Mouse (Mus musculus) ZHBTc4 (cell line): ENCODE results near the gene Ncoa7.
"Not testable (repeated sequence)": the region's sequence is repeated elsewhere in the genome, so short reads cannot be mapped to it uniquely, and the experiment has no call there.

ENCODE experiments used
- DNase-seq: peaks from one replicate; pipeline ENCODE4 v3.0.0-alpha.2; 2011; ENCODE audit warnings: low read depth, low spot score

Gene Ncoa7

DNA sequence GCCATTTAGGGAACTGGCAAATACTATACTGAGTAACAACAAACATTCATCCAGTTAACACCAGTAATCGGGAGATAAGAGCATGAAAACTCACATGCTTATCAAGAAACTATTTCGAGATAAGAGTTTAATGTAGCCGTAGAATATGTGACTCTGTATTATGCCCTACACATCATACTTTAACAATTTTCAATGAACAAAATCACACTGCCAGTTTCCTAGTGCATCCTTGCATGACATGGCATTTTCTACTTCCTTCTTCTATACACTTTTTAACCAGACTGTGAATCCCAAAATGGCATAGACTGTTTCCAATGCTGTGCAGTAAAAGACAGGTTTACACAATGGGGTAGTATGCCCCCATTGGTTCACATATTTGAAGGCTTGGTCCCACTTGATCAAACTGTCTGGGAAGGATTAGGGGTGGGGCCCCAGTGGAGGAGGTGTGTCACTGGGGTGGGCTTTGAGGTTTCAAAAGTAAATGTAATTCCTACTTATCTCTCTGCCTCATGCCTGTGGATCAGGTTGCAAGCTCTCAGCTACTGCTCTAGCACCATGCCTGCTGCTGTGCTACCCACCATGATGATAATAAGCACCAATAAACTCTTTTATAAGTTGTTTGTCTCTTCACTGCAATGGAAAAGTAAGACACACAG is 15.3 kb downstream of the Ncoa7 start:
- no peak for DNase-seq

- peak; percentile 7 for DNase-seq
Measured at GRCm38 (mm10) chr10:30786103-30786754, 16.9 kb downstream of the Ncoa7 start.

DNA sequence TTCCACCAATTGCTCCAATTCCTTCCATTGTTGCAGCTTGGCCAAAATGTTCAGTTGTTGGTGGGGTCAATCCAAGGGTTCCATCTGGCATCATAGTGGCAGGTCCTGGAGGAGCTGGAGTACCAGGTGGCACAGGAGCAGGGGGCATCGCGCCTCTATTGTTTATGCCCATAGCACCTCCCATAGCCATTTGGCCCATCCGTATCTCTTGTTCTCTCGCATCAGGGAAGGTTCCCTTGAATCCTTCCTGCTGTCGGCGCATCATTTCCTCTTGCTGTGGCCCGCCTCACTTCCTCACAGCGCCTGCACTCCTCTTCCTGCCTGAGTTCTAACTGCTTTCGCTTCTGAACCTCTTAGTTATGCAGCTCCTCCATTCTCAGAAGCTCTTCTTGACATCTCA is 22.2 kb downstream of the Ncoa7 start:
- not testable (repeated sequence) for DNase-seq

GRCm38 (mm10) chr10:30778240-30778639 is 24.9 kb downstream of the Ncoa7 start:
- no peak for DNase-seq

DNA sequence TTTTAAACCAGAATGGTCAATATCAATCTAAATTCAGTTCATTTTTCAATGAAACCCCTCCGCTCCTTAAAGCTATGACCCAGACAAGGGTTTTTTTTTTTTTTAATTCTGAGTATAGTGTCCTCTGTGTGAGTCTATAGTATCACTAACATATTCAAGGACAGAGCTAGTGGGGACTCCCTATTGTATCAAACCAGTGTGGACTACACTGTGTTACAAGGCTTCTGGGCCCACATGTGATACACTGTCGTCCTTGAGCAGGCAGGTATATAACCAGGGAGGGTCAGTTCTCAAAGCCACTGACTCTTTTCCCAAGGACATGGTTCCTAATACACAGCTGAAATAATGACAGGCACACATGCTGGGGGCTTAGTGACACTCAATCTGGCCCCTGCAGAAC is 27.1 kb downstream of the Ncoa7 start:
- DNase-seq = no peak

DNA sequence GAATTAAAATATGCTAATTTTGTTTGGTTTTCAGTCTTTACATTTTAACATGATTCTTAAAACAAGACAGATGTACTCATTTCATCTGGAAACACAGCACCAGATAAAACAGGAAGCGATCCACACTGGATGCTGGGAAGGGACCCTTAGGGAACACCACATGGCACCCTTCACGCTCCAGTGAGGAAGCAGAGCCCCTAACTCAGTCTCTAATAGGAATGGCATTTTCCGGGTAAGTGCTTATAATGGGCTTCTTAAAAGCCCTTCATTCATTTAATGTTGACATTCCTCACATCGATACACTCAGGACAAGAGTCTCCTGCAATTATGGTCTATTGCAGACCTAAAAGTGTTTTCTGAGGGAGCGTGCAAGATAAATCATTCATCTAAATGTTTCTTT is 27.6 kb downstream of the Ncoa7 start:
- no peak for DNase-seq

DNA sequence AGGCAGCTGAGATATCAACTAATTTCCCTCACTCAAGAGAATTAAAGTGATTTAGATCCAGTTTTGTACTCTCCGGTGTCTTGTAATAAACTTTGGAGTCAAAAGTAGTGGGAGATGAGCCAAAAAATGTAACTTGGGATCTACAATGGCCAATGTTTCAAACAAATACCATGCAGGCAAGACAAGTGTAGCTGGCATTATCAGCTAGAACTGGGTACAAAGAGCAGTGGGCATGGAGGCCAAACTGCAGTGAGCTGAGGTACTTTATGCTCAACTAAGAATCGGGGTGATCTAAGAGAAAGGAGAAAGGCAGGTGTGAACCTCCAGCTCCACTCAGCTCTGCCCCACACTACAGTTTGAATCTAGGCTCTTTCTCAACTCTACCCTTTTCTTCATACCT is 28.7 kb downstream of the Ncoa7 start:
- DNase-seq = no peak

- peak; percentile 74 for DNase-seq
Measured at GRCm38 (mm10) chr10:30773181-30773580, 29.9 kb downstream of the Ncoa7 start.

DNA sequence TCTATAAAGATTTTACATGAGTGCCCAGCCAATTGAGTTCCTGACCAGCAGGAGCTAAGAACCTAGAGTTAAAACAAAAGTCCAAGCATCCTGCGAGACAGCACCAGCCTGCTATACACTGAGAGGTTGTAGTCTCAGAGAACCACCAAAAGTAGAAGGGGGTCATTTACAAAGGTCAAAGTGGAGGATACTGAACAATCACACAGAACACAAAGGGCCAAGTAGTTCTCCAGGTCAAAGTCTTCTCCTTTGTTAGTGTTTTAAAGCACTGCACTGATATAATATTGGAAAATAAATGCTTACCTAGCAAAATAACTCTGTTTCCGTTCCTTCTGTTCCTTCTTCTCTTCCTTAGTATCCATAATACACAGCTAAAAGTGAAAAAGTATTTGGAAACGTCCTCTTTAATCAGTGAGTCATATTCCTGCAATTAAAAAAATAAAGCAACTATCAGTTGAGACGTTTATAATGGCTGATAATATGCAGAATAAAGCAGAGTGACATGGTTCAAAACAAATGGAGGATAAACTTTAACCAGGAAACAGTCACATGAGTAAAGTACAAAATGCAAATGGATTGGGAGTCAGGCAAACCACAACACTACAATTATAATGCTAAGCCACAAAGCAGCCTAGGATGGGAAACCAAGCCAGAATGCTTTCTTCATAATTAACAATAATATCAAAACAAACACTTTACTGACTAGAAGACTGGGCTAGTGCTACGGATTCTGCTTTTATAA is 31.5 kb downstream of the Ncoa7 start:
- no peak for DNase-seq

GRCm38 (mm10) chr10:30768820-30769219 is 34.3 kb downstream of the Ncoa7 start:
- no peak for DNase-seq

- DNase-seq = no peak
Measured at GRCm38 (mm10) chr10:30768250-30768649, 34.9 kb downstream of the Ncoa7 start.

GRCm38 (mm10) chr10:30763179-30763770 is 39.9 kb downstream of the Ncoa7 start:
- no peak for DNase-seq

DNA sequence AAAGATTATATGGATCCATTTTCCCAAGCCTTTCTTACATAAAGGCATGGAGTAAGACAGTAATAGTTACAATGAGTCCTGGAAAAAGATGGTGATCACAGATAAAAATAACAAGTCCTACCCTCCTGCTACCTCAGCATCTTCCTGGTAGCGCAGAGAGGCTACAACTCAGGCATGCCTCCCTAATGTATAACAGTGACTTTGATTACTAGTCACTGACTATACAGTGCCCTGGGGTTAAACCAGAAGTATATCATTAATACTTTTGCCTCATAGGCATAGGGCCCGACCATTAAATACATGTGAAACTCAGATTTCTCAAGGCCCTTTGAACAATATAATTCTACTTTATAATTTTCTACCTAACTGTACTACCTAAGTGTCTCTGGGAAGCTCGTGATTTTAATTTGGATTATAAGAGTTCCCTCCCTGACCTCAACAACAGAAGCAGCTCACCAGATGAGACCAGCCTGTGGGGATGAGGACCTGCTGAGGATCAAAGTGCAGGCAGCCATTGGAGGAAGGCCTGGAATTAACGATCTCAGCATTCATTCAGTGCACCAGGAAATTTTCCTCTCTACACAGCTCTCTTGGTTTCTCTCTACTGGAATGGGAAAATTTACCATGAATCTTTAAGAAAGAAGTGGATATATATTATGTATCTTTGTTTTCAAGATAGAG is 40.7 kb downstream of the Ncoa7 start:
- DNase-seq = no peak

DNA sequence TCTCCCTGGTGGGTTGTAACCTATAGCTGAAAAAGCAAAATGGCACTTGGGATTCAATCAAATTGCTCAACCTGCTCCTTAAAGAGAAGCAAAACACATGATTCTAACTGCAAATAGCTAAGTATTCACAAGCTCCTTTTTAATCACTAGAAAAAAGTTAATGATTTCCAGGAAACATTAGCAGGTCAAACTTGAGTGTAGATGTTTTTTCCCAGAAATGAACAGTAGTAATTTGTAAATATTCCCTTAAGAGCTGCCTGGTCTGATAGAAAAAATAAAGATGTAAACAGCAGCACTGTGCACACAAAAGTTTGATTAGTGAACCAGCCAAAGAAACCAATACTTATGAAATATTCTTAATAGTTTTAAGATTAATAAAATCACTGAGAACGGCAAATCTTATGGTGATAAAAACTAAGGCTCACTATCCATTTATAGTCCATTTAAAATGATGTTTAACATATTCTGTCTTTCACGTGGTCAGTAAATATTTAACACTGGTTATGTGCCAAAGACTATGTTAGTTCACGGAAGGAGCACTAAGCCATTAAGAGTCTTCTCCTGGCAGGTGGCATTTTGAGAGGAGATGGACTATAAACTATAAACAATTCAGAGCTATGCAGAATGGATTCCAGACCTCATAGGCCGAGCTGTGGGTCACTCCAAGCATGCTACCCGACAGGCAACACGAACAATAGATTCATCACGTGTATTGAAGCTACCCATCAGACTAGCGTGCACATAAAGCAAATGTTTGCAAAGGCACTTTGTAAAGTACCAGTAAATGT is 43.6 kb downstream of the Ncoa7 start:
- DNase-seq = no peak

- no peak for DNase-seq
Measured at GRCm38 (mm10) chr10:30756064-30756463, 47.1 kb downstream of the Ncoa7 start.

DNA sequence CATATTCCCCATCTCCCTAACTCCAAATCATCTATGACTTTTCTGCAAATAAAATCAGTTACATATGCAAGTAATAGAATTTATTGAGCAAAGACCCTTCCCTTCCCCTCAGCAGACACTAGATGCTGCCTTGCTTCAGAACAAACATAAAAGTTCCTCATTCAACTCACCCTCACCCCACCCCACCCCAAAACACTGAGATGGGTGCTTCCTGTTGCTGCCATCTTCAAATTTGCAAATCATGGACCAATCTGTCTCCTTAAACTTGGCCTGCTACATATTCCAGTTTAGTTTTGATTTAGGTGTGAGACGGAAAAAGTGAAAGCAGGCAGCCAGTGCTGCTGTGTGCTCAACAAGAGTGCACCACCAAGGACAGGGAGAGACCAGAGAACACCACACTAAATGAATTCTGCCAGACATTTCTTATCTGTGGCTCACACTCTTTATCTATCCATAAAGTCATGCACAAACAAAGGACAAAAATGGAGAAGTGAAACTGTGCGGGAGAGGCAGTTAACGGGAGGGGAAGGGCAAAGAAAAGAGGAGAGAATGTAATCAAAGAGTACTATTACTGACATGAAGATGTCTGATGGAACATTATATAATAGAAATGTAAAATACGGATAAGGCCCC is 48.2 kb downstream of the Ncoa7 start:
- no peak for DNase-seq

DNA sequence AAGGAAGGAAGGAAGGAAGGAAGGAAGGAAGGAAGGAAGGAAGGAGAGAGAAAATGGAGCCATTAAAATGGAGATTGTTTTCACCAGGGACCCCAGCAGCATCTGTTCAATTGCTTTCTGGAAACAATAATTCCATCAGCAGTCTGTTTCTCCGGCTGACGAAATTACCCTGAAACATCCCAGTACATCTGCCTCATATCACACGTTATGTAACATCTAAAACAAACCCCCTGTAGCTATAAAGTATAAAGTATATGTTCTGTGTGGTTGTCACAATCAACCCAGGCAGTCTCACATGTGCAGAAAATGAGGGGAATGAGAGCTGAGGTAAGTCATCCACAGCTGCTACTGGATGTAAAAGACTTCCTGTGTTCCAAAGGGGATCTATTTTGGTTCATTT is 49.0 kb downstream of the Ncoa7 start:
- no peak for DNase-seq

GRCm38 (mm10) chr10:30752485-30752884 is 50.6 kb downstream of the Ncoa7 start:
- no peak for DNase-seq

DNA sequence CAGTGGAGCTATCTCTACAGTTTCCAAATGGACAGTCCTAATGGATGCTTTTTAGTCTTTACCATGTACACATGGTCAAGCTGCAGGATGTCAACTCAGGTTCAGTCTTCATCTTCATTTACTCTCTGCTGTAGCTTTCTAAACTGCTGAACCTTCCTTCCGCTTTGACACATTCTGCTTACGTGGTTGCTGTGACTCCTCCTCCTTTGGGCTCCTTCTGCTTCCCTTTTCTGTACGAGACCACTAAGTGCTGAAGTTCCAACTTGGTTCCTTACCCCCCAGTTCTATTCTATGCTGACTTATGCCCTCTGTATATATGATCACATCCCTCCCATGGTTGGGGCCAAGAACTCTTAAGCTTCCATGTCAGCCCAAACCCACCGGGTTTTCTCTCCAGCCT is 51.5 kb downstream of the Ncoa7 start:
- no peak for DNase-seq

GRCm38 (mm10) chr10:30749807-30750206 is 53.3 kb downstream of the Ncoa7 start:
- DNase-seq = no peak
